Mouse (Mus musculus) midbrain, embryonic 16.5 days (tissue): Measurements from ENCODE around the gene Slc29a2. TPM values are rescaled to one million over a fixed set of nuclear protein-coding genes. Genes with fewer than 3 reads are reported as not detected.

ENCODE experiments used
- ATAC-seq: fragments of 200-750 bp; cut with Nextera tagmentation; 2 replicates; pipeline ENCODE4 v1.8.0; 2017; ENCODE audit warnings: moderate TSS enrichment
- H3K27ac ChIP-seq: fragments of 300-500 bp; sonication (generic); 2 replicates; pipeline ENCODE4 v1.5.1; 2014; ENCODE audit warnings: mild to moderate bottlenecking, low read length, mixed read lengths
- H3K27me3 ChIP-seq: fragments of 300-500 bp; sonication (generic); 2 replicates; pipeline ENCODE4 v1.6.1; 2014; ENCODE audit warnings: low read depth, low read length, mixed read lengths; ENCODE audit not compliant: control insufficient read depth, insufficient read depth
- H3K36me3 ChIP-seq: fragments of 300-500 bp; sonication (generic); 2 replicates; pipeline ENCODE4 v1.6.1; 2014; ENCODE audit warnings: mild to moderate bottlenecking, low read length, moderate library complexity, mixed read lengths; ENCODE audit not compliant: control insufficient read depth, insufficient read depth
- H3K4me1 ChIP-seq: fragments of 300-500 bp; sonication (generic); 2 replicates; pipeline ENCODE4 v1.6.1; 2014; ENCODE audit warnings: mild to moderate bottlenecking, low read length, mixed read lengths; ENCODE audit not compliant: control insufficient read depth, insufficient read depth
- H3K4me2 ChIP-seq: fragments of 300-500 bp; sonication (generic); 2 replicates; pipeline ENCODE4 v1.6.1; 2014; ENCODE audit warnings: mild to moderate bottlenecking, low read length, mixed read lengths
- H3K4me3 ChIP-seq: fragments of 300-500 bp; sonication (generic); 2 replicates; pipeline ENCODE4 v1.5.1; 2014; ENCODE audit warnings: low read depth, mild to moderate bottlenecking, low read length, moderate library complexity, mixed read lengths
- H3K9ac ChIP-seq: fragments of 300-500 bp; sonication (generic); 2 replicates; pipeline ENCODE4 v1.6.1; 2014; ENCODE audit warnings: low read depth, low read length, mixed read lengths
- H3K9me3 ChIP-seq: fragments of 300-500 bp; sonication (generic); replicated peaks from 2 replicates; pipeline ENCODE4 v1.6.1; 2014; ENCODE audit warnings: mild to moderate bottlenecking, low read length, mixed read lengths; ENCODE audit not compliant: control insufficient read depth, poor library complexity, severe bottlenecking
- WGBS: fragments of 180-500 bp; shearing (Covaris S2); extraction: QIAGEN DNeasy Blood & Tissue Kit; methylation state at CpG from one replicate; pipeline ENCODE4 v1.1.7; 2014; 5-methylcytosine and 5-hydroxymethylcytosine counted together
- polyA plus RNA-seq: library from polyadenylated mRNA; unstranded; fragments of >200 nt; fragmentation: Nextera tagmentation; extraction: Ambion mirVana; gene quantifications from 2 replicates; pipeline ENCODE4 v1.2.1, GENCODE M21; 2015

The Slc29a2 gene
- polyA plus RNA-seq, 1 experiment from 2014 or later, result 16.0 TPM

DNA sequence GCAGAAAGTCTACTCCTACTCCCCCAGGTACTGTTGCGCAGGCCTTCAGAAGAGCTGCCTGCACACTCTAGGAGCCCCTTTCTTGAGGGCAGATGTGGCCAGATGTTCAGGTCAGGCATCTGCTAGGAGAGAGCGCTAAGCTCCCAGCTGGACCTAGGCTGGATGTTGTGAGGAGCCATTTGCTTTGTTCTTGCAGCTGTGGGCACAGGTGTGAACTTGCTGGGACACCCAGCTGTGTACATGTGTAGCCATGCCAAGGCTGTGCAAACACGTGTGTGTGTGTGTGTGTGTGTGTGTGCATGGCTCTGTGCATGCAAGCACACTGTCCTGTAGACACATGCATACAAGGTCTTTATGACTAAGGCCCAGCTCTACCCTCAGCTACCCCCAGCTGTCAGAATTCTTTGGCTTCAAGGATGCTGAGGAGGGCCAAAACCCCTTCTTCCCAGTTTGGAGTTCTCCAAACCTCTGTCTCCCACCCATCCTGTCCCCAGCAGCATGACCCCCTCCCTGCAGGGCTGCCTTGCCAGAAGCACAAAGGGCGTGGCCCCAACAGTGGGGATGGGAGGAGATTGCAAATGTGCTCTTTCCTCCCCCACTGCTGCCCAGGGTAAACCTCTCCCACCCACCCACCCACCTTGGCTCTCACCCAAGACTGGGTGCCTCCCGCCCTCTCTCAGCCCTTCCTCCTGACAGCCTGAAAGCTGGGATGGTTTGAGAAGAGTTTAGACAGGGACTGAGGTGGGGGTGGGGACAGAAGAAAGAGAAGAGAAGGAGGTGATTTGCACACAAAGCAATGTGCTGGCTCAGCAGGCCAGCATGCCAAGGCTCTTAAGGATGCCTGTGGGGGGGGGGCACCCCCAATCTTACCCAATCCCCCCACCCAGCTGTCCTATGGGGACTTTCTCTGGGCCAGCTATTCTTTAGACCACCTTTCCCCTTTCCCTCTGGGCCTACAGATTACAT lies 37.0 kb downstream of the Slc29a2 start:
- Histone ChIP-seq H3K9ac (no peak overlapping the region), H3K4me3 (no peak overlapping the region), H3K36me3 (no peaks in the 10 kb centered on the region), H3K4me1 (peaks cover 3% of the 10 kb centered on the region; the same call in 1 of the 2 replicates), H3K27ac (no peak overlapping the region), H3K27me3 (no peaks in the 10 kb centered on the region), H3K9me3 (no peaks in the 10 kb centered on the region), H3K4me2 (no peak overlapping the region)
- no peak for ATAC-seq
- 39% methylated on average over 5 of the region's 5 CpGs for WGBS

DNA sequence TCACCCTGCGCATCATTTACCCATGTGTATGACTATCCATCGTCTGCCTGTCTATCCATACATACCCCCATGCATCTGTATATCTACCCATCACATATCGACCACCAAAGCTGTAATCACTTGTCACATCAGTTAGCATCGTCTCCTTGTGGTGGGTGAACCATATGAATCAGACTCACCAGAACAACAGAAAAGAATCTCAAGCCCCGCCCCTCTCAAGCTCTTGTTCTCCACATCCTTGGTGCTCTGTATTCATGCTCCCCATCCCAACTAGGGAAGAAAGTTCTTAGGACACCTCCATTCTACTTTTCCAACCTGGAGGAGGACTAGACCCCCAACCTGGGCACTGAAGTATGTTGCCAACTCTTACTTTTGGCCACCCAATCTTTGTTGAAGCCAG lies 38.4 kb downstream of the Slc29a2 start:
- Histone ChIP-seq H3K4me1 (no peaks in the 10 kb centered on the region), H3K36me3 (no peaks in the 10 kb centered on the region), H3K27ac (no peak overlapping the region), H3K9me3 (no peaks in the 10 kb centered on the region), H3K4me3 (no peak overlapping the region), H3K27me3 (peaks cover 4% of the 10 kb centered on the region; the same call in 1 of the 2 replicates), H3K4me2 (no peak overlapping the region), H3K9ac (no peak overlapping the region)
- ATAC-seq, result no peak
- WGBS, result 86% methylated on average over 5 of the region's 5 CpGs

DNA sequence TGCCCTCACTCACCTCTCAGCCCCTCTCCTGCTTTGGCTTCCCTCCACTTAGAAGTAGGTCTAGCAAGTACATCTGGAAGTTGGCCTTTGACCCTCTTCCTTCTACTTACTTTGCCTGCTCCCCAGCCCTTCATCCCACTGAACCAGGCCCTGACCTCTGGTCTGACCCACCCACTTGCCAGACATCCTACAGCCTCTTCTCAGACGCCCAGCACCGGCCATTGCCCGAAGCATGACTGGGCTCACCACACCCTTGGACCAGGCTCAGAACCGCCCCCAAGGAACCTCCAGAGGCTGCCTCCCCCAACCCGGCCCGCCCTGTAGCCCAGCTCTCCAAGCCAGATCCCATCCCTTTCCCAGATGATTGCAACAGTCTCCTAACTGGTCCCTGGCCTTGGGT lies 38.8 kb downstream of the Slc29a2 start:
- H3K4me3 ChIP-seq, result no peak overlapping the region
- 83% methylated on average over 6 of the region's 6 CpGs for WGBS
- no peak overlapping the region for H3K27ac ChIP-seq
- no peaks in the 10 kb centered on the region for H3K9me3 ChIP-seq
- H3K27me3 ChIP-seq, result peaks cover 6% of the 10 kb centered on the region; the same call in 1 of the 2 replicates
- H3K4me1 ChIP-seq, result no peaks in the 10 kb centered on the region
- ATAC-seq, result no peak
- no peak overlapping the region for H3K9ac ChIP-seq
- H3K36me3 ChIP-seq, result no peaks in the 10 kb centered on the region
- H3K4me2 ChIP-seq, result no peak overlapping the region

DNA sequence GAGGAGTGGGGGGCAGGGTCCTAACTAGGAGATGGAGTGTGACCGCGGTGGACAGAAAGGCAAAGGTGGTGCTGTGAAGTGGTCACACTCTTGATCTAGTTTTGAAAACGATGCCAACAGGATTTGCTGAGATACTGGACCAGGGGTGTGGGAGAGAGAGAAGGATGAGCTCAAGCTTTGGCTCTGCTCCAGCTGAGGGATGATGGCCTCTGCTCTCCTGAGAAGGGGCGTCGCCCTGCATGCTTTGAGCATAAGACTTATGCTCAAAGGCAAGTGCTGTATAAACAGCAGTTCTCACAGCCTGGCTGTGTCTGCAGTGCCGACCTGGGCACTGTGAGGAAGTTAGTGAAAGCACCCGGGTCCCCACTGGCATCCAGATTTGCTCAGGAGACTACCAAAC lies 41.4 kb downstream of the Slc29a2 start:
- Histone ChIP-seq H3K36me3 (no peaks in the 10 kb centered on the region), H3K9ac (no peak overlapping the region), H3K4me2 (no peak overlapping the region), H3K27ac (no peak overlapping the region), H3K9me3 (no peaks in the 10 kb centered on the region), H3K4me1 (peaks cover 8% of the 10 kb centered on the region; the same call in 1 of the 2 replicates), H3K4me3 (no peak overlapping the region), H3K27me3 (peaks cover 22% of the 10 kb centered on the region)
- WGBS, result 68% methylated on average over 7 of the region's 7 CpGs
- no peak for ATAC-seq

- Histone ChIP-seq H3K9me3 (no peaks in the 10 kb centered on the region), H3K9ac (no peak overlapping the region; the same call in 1 of the 2 replicates), H3K4me1 (peaks cover 14% of the 10 kb centered on the region; the same call in 1 of the 2 replicates), H3K27ac (no peak overlapping the region), H3K4me3 (no peak overlapping the region), H3K36me3 (no peaks in the 10 kb centered on the region), H3K4me2 (peak overlapping the region; percentile 76), H3K27me3 (peaks cover 27% of the 10 kb centered on the region)
- no peak for ATAC-seq
- WGBS, result 11% methylated on average over 15 of the region's 15 CpGs
Observed at GRCm38 (mm10) chr19:5067040-5067799, 43.6 kb downstream of the Slc29a2 start.

DNA sequence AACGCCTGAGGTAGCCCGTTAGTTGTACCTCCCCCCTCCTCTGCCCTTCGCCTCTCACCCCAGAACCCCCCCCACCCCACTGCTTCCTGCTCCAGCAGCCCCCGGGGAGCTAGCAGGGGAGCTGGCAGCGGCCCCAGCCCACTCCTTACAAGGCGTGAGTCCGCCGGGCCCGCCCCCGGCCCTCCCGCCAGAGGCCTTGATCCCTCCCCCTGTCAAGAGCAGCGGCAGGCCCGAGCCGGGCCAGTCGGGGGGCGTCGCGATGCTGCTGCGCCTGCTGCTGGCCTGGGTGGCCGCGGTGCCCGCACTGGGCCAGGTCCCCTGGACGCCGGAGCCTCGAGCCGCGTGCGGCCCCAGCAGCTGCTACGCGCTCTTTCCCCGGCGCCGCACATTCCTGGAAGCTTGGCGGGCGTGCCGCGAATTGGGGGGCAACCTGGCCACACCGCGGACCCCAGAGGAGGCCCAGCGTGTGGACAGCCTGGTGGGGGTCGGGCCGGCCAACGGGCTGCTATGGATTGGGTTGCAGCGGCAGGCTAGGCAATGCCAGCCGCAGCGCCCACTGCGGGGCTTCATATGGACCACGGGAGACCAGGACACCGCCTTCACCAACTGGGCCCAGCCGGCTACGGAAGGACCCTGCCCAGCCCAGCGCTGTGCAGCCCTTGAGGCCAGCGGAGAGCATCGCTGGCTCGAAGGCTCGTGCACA lies 44.4 kb downstream of the Slc29a2 start, which contains the start of gene Cd248:
Cd248 (plus strand) TSS at position 212 of the 703 bp plus-strand sequence.
- peak within 1 kb of the TSS; percentile 41 for H3K4me3 ChIP-seq
- peak within 1 kb of the TSS; percentile 76 for H3K4me2 ChIP-seq
- under 1% methylated on average over 49 of the region's 56 CpGs for WGBS
- H3K27me3 ChIP-seq, result peaks cover 27% of the 10 kb centered on the region
- peaks cover 15% of the 10 kb centered on the region for H3K4me1 ChIP-seq
- ATAC-seq, result no peak
- peak within 1 kb of the TSS; percentile 66 for H3K9ac ChIP-seq
- no peaks in the 10 kb centered on the region for H3K36me3 ChIP-seq
- no peak within 1 kb of the TSS for H3K27ac ChIP-seq
- H3K9me3 ChIP-seq, result no peaks in the 10 kb centered on the region

GRCm38 (mm10) chr19:5068570-5069234 lies 45.0 kb downstream of the Slc29a2 start:
- H3K27ac ChIP-seq, result no peak overlapping the region
- 36% methylated on average over 20 of the region's 21 CpGs for WGBS
- peaks cover 16% of the 10 kb centered on the region for H3K4me1 ChIP-seq
- no peaks in the 10 kb centered on the region for H3K36me3 ChIP-seq
- ATAC-seq, result no peak
- H3K9ac ChIP-seq, result peak overlapping the region; percentile 66
- peaks cover 27% of the 10 kb centered on the region for H3K27me3 ChIP-seq
- peak overlapping the region; percentile 76 for H3K4me2 ChIP-seq
- H3K4me3 ChIP-seq, result peak overlapping the region; percentile 41
- H3K9me3 ChIP-seq, result no peaks in the 10 kb centered on the region

DNA sequence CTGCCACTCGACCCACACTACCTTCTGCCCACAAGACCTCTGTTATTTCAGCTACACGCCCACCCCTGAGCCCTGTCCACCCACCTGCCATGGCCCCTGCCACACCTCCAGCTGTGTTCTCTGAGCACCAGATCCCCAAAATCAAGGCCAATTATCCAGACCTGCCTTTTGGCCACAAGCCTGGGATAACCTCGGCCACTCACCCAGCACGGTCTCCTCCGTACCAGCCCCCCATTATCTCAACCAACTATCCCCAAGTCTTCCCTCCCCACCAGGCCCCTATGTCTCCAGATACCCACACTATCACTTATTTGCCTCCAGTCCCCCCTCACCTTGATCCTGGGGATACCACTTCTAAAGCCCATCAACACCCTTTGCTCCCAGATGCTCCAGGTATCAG lies 45.8 kb downstream of the Slc29a2 start:
- no peak for ATAC-seq
- H3K4me2 ChIP-seq, result no peak overlapping the region

More for the DNA sequence above, 45.8 kb downstream of the Slc29a2 start:
- Histone ChIP-seq H3K4me3 (no peak overlapping the region), H3K27me3 (peaks cover 31% of the 10 kb centered on the region), H3K9ac (no peak overlapping the region), H3K27ac (no peak overlapping the region), H3K36me3 (no peaks in the 10 kb centered on the region), H3K9me3 (no peaks in the 10 kb centered on the region), H3K4me1 (peaks cover 16% of the 10 kb centered on the region)
- WGBS, result 82% methylated on average over 5 of the region's 5 CpGs
